Mouse (Mus musculus) G1E (cell line): ENCODE data around the gene Muc1. TPM values are rescaled to one million over a fixed set of nuclear protein-coding genes. Genes with fewer than 3 reads are reported as not detected.

Experiments used
- ATAC-seq: 2 replicates; pipeline ENCODE4 v1.8.0; 2016; ENCODE audit warnings: mild to moderate bottlenecking; ENCODE audit not compliant: insufficient number of reproducible peaks, poor library complexity, low FRiP score, severe bottlenecking; ENCODE audit errors: extremely low read depth
- DNase-seq: peaks from one replicate; pipeline ENCODE4 v3.0.0; 2012; ENCODE audit warnings: low spot score
- H3K27me3 ChIP-seq: 2 replicates; pipeline ENCODE4 v1.6.1; 2012; ENCODE audit warnings: mild to moderate bottlenecking, low read length, inconsistent platforms; ENCODE audit not compliant: insufficient read depth
- H3K36me3 ChIP-seq: replicated peaks from 2 replicates; pipeline ENCODE3; 2012; ENCODE audit warnings: mild to moderate bottlenecking, inconsistent platforms
- H3K4me1 ChIP-seq: 2 replicates; pipeline ENCODE4 v1.6.1; 2012; ENCODE audit warnings: low read depth, low read length, inconsistent platforms, mixed read lengths; ENCODE audit not compliant: insufficient read depth
- H3K4me3 ChIP-seq: 2 replicates; pipeline ENCODE4 v1.5.1; 2012; ENCODE audit warnings: low read depth, mild to moderate bottlenecking, inconsistent platforms, low read length, moderate library complexity, mixed read lengths
- H3K9me3 ChIP-seq: replicated peaks from 2 replicates; pipeline ENCODE4 v1.6.1; 2012; ENCODE audit warnings: inconsistent platforms
- CTCF ChIP-seq: IDR thresholded peaks from 2 replicates; pipeline ENCODE4 v1.5.1; 2012; ENCODE audit warnings: low read depth, low read length, inconsistent platforms, mixed read lengths
- GATA1 ChIP-seq: IDR thresholded peaks from 2 replicates; pipeline ENCODE4 v1.6.1; 2012; ENCODE audit warnings: borderline replicate concordance, low read length, inconsistent platforms, mixed read lengths
- GATA2 ChIP-seq: IDR thresholded peaks from 2 replicates; pipeline ENCODE4 v1.6.1; 2012; ENCODE audit warnings: low read depth, low read length, inconsistent platforms, borderline replicate concordance
- POLR2AphosphoS5 ChIP-seq: IDR thresholded peaks from 2 replicates; pipeline ENCODE4 v1.6.1; 2012; ENCODE audit warnings: low read depth, low read length, inconsistent platforms; ENCODE audit not compliant: insufficient replicate concordance
- TAL1 ChIP-seq: conservative IDR thresholded peaks from 2 replicates; pipeline ENCODE4 v1.6.1; 2012; ENCODE audit warnings: low read depth, low read length, inconsistent platforms, mixed read lengths
- polyA plus RNA-seq: library from polyadenylated mRNA; stranded (reverse); fragments of >175 nt; gene quantifications from 2 replicates; pipeline ENCODE4 v1.2.3, GENCODE M21; 2012
- total RNA-seq, 2 experiments: library from RNA; stranded (forward) in 1 of 2; stranded (reverse) in 1 of 2; fragments of 200-1000 nt in 1 of 2; fragments of >200 nt in 1 of 2; fragmentation: Nextera tagmentation in 1 of 2; gene quantifications; 2 replicates each; pipeline ENCODE4 v1.2.3; 2014 to 2017

Muc1 gene
- total and polyA plus RNA-seq, 3 experiments, result 0.16 TPM; not detected in 2

- no peak for DNase-seq
- H3K36me3 ChIP-seq, result no peaks in the 10 kb centered on the region
- H3K9me3 ChIP-seq, result no peaks in the 10 kb centered on the region
- no peak for ATAC-seq
- H3K27me3 ChIP-seq, result peaks cover 54% of the 10 kb centered on the region
- H3K4me3 ChIP-seq, result no peak within 1 kb of the TSS
- TF ChIP-seq POLR2AphosphoS5, result no peak
- TF ChIP-seq GATA1, result no peak
- no peak for TF ChIP-seq GATA2
- peaks cover 7% of the 10 kb centered on the region; the same call in 1 of the 2 replicates for H3K4me1 ChIP-seq
Observed at GRCm38 (mm10) chr3:89259076-89259475, 30.2 kb downstream of the Muc1 start, which contains the start of gene Dpm3. Gene Dpm3 (plus strand): TSS chr3:89259358.

- TF ChIP-seq TAL1 (no peak), POLR2AphosphoS5 (no peak), GATA2 (no peak), CTCF (no peak), GATA1 (no peak)
- Histone ChIP-seq H3K4me3 (no peak overlapping the region), H3K9me3 (no peaks in the 10 kb centered on the region), H3K4me1 (0 out of 2 replicates have a peak, but pooled peaks cover 2% of the 10 kb centered on the region), H3K36me3 (no peaks in the 10 kb centered on the region), H3K27me3 (peaks cover 55% of the 10 kb centered on the region)
- ATAC-seq, result no peak
- no peak for DNase-seq
Observed at GRCm38 (mm10) chr3:89260211-89260610, 31.4 kb downstream of the Muc1 start.

GRCm38 (mm10) chr3:89262417-89262816 is 33.6 kb downstream of the Muc1 start:
- H3K4me1 ChIP-seq, result peaks cover 8% of the 10 kb centered on the region
- DNase-seq (no peak), ATAC-seq (no peak)
- H3K36me3 ChIP-seq, result no peaks in the 10 kb centered on the region
- H3K9me3 ChIP-seq, result no peaks in the 10 kb centered on the region
- no peak overlapping the region for H3K4me3 ChIP-seq
- no peak for TF ChIP-seq POLR2AphosphoS5
- no peak for TF ChIP-seq GATA2
- no peak for TF ChIP-seq GATA1
- peaks cover 53% of the 10 kb centered on the region for H3K27me3 ChIP-seq

GRCm38 (mm10) chr3:89266439-89266893 is 37.6 kb downstream of the Muc1 start:
- ATAC-seq (peak; percentile 75), DNase-seq (peak; percentile 62)
- Histone ChIP-seq H3K9me3 (no peaks in the 10 kb centered on the region), H3K36me3 (peaks cover 12% of the 10 kb centered on the region), H3K4me1 (peaks cover 8% of the 10 kb centered on the region), H3K4me3 (peak overlapping the region; percentile 82), H3K27me3 (peaks cover 34% of the 10 kb centered on the region)
- TF ChIP-seq TAL1, result no peak
- TF ChIP-seq CTCF, result no peak
- no peak for TF ChIP-seq POLR2AphosphoS5
- TF ChIP-seq GATA1, result no peak
- TF ChIP-seq GATA2, result no peak

GRCm38 (mm10) chr3:89268916-89269315 is 40.1 kb downstream of the Muc1 start:
- H3K9me3 ChIP-seq, result no peaks in the 10 kb centered on the region
- H3K27me3 ChIP-seq, result peaks cover 36% of the 10 kb centered on the region
- no peak overlapping the region for H3K4me3 ChIP-seq
- TF ChIP-seq TAL1 (no peak), CTCF (no peak), GATA2 (no peak)
- no peak for ATAC-seq
- H3K4me1 ChIP-seq, result peaks cover 6% of the 10 kb centered on the region
- DNase-seq, result no peak
- H3K36me3 ChIP-seq, result peaks cover 12% of the 10 kb centered on the region

- no peak for DNase-seq
- Histone ChIP-seq H3K4me1 (peaks cover 6% of the 10 kb centered on the region), H3K4me3 (no peak within 1 kb of the TSS), H3K9me3 (no peaks in the 10 kb centered on the region), H3K27me3 (peaks cover 31% of the 10 kb centered on the region), H3K36me3 (peaks cover 12% of the 10 kb centered on the region)
- ATAC-seq, result no peak
- TF ChIP-seq GATA2 (no peak), CTCF (no peak), TAL1 (no peak), POLR2AphosphoS5 (no peak), GATA1 (no peak)
Observed at GRCm38 (mm10) chr3:89270051-89270755, 41.3 kb downstream of the Muc1 start, which contains the start of gene Slc50a1. Gene Slc50a1 (minus strand): TSS chr3:89270570.

- Histone ChIP-seq H3K36me3 (peaks cover 12% of the 10 kb centered on the region), H3K9me3 (no peaks in the 10 kb centered on the region), H3K4me1 (peaks cover 6% of the 10 kb centered on the region), H3K27me3 (peaks cover 27% of the 10 kb centered on the region), H3K4me3 (no peak overlapping the region)
- ATAC-seq (no peak), DNase-seq (no peak)
- no peak for TF ChIP-seq GATA2
- TF ChIP-seq GATA1, result no peak
- TF ChIP-seq CTCF, result no peak
- TF ChIP-seq TAL1, result no peak
- no peak for TF ChIP-seq POLR2AphosphoS5
Observed at GRCm38 (mm10) chr3:89270891-89271290, 42.0 kb downstream of the Muc1 start.
